Mouse (Mus musculus) left cerebral cortex, adult 8-10 months (tissue): Measurements from ENCODE around the gene Samsn1. TPM values are rescaled to one million over a fixed set of nuclear protein-coding genes. Genes with fewer than 3 reads are reported as not detected.

ENCODE experiments used
- DNase-seq, 2 experiments: peaks; one replicate each; pipeline ENCODE4 v3.0.0; 2022; ENCODE audit warnings: low spot score in 2 of 2
- total RNA-seq, 4 experiments: library from RNA; stranded (reverse); gene quantifications; 2 replicates each; pipeline ENCODE4 v1.2.4; 2022

Gene Samsn1
- 1 to 10 TPM; 1.7 to 6.3 (median 2.9) TPM for total RNA-seq

DNA sequence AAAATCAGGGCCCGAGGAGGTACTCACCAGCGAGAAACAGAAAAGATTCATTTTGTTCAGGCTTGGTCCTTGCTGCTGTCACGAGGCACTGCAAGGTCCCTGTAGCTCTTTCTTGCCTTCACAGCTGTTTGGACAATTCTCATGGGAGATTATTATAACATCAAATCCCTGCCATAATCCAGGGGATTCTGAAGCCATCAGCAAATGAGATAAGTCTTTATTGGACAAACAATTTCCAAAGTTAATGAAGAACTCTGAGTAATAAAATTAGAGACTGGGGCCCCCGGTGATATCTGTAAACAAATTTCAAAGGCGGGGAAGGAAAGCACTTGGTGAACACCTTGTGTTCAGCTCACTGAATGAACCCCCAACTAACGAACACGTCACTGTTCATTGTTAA lies at the start of gene Samsn1:
Samsn1 (minus strand) TSS at position 101 of the 400 bp plus-strand sequence.
- DNase-seq, result no peak

DNA sequence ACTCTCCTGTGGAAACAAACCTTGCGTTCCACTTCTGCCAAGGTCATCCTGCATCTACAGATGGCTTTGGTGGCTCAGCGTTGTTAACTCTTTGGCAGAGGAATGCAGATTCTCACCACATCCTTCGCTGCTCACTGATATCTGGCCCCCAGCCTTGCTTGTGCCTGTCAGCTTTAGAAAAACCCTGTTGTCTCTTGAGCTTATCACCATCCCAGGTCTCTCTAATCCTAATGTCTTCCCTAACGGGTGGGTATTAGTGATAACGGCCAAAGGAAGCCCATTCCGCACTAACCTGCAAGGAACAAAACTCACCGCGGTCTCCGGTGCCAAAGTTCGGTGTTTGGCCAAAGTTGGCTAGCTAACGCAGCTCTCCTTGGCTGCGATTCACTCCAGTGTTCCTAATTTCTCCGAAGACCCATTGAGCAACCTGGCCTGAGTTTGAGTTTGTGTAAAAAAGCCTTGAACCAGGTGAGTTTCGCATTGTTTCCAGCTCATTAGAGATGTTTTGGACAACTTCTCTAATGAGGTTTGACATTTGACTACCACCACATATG lies 44.1 kb upstream of the Samsn1 start:
- DNase-seq, result no peak

DNA sequence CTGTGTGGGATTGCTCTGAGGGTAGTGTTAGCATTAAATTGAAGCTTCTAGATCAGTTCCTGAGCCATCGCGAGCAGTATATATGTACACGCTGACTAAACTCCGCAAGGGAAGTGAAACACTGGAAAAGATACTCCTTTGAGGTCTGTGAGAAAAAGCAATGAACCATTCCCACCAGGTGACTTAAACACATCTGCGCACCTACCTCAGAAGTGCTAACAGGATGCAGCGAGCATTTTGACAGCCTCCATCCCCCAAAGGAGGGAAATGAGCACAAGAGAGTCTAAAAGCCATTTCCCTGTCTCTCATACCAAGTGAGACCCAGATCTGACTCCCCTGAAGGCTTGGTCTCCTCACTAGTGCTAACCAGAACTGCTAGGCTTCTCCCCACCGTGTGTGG lies 32.9 kb upstream of the Samsn1 start:
- DNase-seq, result no peak

DNA sequence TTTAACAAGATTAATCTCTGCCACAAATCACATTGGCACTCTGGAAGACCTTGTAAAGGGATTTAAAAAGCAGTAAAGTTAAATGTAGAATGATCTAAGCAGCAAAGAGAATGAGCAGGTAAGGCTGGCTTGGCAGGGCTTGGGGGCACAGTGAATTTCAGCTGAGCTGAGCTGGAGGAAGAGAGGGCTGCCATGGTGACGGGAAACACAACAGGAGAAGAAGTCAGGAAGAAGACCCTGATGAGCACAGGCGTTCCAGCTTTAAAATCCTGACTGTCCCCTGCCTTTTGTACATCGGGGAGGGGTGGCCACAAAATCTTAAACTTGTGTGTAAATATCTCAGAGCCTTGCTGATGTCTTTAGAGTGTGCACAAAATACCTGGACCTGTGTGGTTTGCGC lies 32.0 kb upstream of the Samsn1 start:
- no peak for DNase-seq

DNA sequence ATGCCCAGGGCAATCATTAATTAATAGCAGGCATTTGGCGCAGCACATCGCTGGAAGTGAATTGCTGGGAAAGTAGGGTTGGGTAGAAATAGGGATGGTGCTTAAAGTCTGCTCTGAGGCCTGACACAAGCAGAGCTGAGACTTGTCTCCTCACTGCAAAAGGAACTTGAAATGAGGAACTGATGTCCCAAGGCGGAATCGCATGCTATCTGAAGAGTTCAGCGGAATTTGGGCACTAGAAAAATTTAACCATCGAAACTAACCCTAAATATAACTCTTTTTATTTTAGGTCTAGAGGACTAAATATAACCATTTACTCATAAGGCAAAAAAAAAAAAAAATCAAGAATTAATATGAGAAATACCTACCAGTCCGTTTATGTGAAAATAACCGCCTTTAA lies 31.5 kb upstream of the Samsn1 start:
- no peak for DNase-seq

DNA sequence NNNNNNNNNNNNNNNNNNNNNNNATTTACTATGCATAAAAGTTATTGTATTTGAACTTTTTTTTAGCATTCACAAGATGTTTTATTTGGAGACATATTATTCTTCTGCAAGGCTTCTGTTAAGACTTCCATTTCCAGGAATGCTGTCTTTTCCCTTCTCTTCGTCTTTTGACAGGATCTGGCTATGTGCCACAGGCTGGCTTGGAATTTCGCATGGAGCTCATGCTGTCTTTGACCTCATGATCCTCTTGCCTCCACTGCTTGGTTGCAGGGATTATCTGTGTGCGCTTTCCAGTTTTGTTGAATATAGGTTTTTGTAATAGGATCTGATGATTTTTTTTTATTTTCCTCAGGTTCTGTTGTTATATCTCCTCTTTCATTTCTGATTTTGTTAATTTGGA lies 25.0 kb upstream of the Samsn1 start:
- no peak for DNase-seq

- DNase-seq, result no peak
These were observed 18.4 kb upstream of the Samsn1 start for GRCm38 (mm10) chr16:76040319-76040945.

DNA sequence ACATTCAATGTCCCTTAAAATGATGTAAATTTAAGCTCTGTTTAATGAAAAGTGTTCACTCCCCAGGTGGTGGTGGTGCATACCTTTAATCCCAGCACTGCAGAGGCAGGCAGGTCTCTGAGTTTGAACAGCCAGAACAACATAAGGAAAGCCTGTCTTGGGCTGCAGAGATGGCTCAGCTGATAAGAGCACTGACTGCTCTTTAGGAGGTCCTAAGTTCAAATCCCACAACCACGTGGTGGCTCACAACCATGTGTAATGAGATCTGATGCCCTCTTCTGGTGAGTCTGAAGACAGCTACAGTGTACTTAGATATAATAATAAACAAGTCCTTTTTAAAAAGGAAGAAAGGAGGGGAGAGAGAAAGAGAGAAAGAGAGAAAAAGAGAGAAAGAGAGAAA lies 2.9 kb downstream of the Samsn1 start:
- no peak for DNase-seq

GRCm38 (mm10) chr16:76003812-76004389 lies 18.2 kb downstream of the Samsn1 start:
- DNase-seq, result no peak

DNA sequence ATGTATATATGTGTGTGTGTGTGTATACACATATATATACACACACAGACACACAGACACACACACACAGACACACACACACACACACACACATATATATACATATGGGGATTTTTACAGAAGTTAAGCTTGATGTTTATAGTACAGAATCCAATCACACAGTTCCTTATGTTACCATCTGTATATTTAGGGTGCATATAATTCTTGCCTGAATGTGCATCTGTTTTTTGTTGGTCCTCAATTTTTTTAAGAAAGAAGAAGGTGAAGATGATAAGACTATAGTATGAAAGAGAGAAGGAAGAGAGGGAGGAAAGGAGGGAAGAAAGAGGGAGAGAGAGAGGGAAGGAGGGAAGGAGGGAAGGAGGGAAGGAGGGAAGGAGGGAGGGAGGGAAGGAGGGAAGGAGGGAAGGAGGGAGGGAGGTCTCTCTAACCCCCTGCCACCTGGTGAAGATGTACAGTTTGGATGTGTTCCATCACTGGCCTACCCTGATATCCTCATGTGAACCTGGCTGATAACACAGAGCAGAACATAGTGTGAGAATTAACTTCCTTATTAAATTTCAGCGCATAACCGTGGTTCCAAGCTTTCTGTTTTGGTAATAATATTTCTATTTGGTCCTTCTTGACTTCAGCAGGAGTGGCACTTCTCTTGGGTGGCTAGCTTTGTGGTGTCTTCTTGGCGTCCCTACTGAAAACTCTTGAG lies 19.1 kb downstream of the Samsn1 start:
- DNase-seq, result no peak

DNA sequence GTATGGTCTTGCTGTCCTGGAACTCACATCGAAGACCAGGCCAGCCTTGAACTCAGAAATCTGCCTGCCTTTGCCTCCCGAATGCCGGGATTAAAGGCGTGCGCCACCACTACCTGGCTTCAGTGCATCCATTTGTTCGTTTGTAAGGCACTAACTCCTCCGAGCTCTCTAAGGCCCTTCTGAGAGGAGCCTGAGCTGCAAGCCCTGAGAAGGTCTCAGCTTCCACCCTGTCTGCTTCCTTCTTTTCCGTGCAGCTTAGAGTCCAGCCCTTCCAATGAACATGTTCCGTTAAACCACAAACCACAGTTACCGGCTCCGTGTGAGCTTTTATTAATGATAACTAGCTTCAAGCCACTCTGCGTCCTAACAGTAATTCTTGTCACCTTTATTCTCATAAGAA lies 19.8 kb downstream of the Samsn1 start:
- DNase-seq, result no peak

GRCm38 (mm10) chr16:76001788-76002187 lies 20.3 kb downstream of the Samsn1 start:
- DNase-seq, result no peak

- DNase-seq, result no peak
These were observed 22.0 kb downstream of the Samsn1 start for GRCm38 (mm10) chr16:76000127-76000526.

DNA sequence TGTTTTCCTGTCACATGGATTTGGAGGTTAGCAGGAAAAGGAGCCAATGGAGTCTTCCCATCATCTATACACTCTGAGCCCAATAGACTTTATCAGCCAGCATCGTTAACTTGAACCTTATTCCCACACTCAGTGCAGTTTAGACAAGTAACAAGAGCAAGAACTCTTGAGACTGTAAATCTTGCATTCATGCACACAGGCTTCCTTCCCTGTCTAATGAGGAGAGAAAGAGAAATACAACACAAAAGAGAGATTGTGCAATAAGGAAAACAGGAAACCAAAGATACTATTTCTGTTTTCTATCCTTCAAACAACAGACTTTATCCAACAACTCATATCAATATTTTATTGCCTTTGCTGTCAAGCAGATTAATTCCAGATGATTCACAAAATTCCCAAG lies 31.9 kb downstream of the Samsn1 start:
- no peak for DNase-seq

- no peak for DNase-seq
These were observed 38.2 kb downstream of the Samsn1 start for GRCm38 (mm10) chr16:75983831-75984230.

GRCm38 (mm10) chr16:75979381-75979780 lies 42.7 kb downstream of the Samsn1 start:
- DNase-seq, result no peak

DNA sequence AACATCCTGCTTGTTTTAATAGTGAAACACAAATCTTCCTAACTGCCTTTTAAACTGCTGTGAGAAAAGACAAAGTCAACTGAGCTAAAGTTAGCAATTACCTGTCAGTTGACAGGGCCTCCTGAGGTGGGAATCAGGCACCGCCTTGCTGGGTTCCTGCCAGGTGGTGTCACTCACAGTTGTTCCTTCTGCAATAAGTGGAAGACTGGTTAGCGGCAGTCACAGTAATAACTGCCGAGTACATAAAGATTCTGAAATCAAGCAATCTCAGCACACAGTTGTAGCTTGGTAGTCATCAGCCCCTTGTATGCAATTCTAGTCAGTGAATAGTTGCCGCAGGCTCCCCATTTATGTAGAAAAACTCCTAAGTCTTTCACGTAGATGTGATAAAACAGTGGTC lies 44.3 kb downstream of the Samsn1 start:
- no peak for DNase-seq

DNA sequence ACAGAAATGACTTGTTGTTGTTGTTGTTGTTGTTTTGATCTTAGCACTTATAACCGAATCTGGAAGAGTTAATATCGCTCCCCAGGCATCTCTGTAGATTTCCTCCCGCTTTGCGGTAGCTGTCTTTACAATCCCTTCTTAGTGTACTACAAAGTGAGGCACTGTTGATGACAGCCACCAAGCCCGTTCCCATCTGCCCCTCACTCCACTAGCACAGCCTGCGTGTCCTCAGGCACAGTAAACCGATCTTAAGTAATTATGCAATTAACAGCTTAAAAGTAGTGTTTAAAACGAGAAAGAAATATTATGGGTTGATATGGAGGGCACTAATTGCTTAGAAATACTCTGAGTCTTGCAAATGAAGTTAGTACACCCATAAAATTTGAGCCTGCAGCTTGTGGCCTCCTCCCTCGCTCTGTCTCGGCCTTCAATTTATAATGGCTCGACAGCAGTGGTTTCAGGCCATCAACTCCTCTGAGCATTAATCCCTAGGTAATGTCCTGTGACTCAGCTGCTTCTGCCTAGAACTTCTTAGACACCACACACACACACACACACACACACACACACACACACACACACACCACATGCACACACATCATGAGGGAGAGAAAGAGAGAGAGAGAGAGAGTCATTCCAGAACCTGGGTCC lies 46.3 kb downstream of the Samsn1 start:
- DNase-seq, result no peak

- no peak for DNase-seq
These were observed 51.6 kb downstream of the Samsn1 start for GRCm38 (mm10) chr16:75970266-75970998.

DNA sequence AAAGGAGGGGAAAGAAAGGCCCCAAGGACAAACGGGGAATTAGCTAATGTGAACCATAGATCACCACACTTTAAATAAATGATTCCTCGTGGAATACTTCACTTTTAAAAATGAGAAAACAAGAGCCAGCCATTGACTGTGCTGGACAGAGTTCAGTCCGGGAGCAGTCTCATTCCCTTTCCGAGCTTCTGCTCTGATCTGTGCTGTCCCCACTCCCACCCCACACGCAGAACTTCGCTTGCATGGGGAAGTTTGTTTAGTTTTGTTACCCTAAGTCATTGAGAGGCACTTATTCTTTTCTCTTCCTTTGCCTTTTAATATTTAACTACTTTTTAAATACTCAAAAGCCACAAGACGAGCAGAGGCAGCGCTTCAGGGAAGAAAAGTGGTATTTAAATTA lies 60.1 kb downstream of the Samsn1 start:
- no peak for DNase-seq

DNA sequence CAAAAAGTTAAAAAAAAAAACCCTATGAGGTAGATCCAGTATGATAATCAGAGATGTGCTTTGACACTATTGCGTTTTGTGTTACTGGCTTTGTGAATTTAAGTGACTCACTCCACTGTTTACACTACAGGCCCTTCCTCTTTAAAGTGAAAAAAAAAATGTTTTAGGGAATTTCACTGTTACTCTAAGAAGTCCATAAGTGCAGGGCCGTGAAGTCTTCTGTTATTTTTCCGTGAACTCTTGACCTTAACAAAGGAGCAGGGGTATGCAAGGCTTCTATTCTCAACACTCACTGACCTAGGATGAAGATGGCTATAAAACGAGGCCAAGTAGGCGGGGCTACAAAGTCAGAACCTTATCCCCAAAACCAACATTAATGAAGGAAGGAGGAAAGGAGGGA lies 60.6 kb downstream of the Samsn1 start:
- no peak for DNase-seq
